Mouse (Mus musculus) left cerebral cortex, postnatal 25 days (tissue): ENCODE measurements around the gene Tmem192. TPM values are rescaled to one million over a fixed set of nuclear protein-coding genes. Genes with fewer than 3 reads are reported as not detected.

Source experiments
- DNase-seq, 2 experiments: peaks; one replicate each; pipeline ENCODE4 v3.0.0; 2022; ENCODE audit warnings: low spot score in 2 of 2, mixed read lengths in 1 of 2
- intact Hi-C: fragments of 180-260 bp; cut with DNase I; formaldehyde crosslinking; loops from one replicate; pipeline ENCODE4 v1.15.1; 2025
- total RNA-seq, 2 experiments: library from RNA; stranded (reverse); gene quantifications; 2 replicates each; pipeline ENCODE4 v1.2.3; 2021

Gene Tmem192
- total RNA-seq: 10 to 100 TPM; 20.7 to 24.9 TPM

DNA sequence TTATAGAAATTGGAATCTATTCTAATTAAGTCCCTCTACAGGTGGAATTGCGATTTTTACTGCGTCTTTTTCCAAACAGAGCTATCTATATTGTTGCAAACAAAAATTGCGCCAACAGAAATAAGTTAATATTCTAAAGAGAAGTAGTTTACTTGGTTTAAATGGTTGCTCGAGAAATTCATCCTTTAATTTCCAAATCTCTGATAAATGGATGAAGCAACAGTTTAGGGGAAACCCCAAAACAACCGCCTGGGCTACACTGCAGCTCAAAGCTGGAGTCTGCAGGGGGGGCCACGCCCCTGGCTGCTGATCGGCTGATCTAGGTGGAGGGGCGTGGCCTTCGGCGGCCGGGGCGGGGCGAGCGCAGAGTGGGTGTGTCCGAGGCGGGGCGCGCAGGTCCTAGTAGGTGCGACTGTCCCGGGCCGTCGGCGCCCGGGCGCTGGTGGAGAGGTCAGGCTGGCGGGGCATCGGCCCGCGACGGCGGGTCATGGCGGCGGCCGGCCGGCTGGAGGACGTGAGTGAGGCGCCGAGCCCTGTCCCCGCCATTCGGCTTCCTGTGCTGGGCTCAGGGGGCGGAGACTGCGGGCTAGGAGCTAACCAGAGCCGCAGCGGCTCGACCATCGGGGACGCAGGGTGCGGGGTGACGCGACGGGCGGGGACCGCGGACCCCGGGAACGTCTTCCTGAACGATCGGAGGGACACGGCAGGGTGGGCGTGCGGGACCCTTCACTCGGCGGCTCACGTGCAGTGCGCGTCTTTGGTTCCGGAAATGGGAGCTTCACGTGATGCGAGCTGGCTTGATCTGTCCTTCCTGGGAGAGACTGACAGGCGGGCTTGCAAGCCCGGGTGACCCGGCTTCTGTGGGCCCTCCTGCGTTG lies at the start of gene Tmem192:
TSS of gene Tmem192 (plus strand) at position 366 of the 878 bp plus-strand sequence.
- peak; percentile 94 for DNase-seq
- intact Hi-C loops: loop anchor here (10.0 kb wide), 1 partner anchor 212 kb away; the partner anchor contains the start of gene Msmo1

DNA sequence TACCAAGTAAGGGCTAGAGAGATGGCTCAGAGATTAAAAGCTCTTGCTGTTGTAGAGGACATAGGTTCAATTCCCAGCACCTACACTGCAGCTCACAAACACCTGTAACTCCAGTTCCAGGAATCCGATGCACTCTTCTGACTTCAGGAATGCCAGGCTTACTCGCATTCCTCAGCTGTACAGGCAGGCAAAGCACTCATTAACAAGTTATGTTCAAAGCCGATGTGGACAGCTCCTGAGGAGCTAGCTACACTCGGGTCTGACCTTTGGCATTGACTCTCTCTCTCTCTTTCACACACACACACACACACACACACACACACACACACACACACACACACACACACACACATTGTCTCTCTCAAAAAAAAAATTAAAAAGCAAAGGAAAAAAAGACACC lies 48.3 kb upstream of the Tmem192 start:
- intact Hi-C loops: no loop called here
- no peak for DNase-seq

DNA sequence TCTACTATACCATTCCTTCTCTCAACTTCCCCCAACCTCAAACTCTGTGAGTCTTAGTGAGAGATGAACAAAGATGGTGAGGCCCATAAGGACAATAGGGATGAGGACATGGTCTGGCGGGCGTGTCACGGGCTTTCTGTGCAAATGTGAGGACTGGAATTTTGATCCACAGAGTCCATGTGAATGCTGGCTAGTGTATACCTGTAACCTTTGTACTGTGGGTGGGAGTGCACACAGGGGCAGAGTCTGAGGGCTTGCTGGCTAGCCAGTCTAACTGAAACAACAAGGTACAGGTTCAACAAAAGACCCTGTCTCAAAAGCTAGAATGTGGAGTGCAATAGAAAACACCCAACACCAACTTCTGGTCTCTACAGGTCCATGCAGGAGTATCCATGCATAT lies 46.3 kb upstream of the Tmem192 start:
- no peak for DNase-seq
- intact Hi-C loops: no loop called here

DNA sequence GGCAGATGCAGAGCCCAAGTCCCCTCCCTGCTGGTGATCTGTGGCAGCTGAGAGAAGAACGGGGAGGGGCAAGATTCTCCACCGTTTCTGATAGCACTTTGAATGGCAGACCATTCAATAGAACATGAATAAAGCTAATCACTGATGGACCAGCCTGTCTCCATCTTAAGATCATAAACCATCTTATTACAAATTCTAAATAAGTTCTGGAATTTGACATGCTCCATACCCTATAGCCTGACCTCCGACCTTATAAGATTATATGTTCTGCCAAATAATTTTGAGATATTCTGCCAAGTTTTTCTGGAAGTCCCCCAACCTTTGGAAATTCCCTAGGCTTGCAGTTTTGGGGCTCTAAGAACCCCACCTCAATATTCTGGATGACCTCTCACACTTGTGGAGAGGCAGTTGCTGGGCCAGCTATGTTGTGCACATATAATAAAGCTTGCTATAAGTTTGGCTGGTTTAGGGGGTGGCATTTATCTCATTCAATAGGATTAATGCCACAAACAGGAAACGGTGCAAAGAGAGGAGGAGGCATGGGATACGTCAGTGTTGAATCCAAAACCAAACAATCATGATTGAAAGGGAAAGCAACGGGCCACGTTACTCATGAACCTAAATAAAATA lies 45.3 kb upstream of the Tmem192 start:
- intact Hi-C loops: no loop called here
- no peak for DNase-seq

DNA sequence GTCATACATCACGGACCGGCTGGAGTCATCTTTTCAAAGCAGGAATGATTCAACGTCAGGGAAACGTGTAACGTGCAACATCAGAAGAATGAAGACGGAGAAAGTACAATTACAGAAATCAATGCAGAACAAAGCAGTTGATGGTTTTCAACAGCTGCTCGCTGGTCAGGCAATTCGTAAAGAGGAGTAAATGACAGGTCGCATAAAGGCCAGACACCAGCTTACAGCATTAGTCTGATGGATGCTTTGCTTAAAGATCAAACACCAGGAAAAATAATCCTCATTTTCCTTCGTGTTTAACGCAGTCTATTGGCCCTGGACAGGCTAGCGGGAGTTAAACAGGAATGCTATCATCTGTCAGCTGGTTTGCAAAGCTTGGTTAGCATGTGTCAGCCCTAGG lies 44.8 kb upstream of the Tmem192 start:
- intact Hi-C loops: no loop called here
- DNase-seq: no peak

DNA sequence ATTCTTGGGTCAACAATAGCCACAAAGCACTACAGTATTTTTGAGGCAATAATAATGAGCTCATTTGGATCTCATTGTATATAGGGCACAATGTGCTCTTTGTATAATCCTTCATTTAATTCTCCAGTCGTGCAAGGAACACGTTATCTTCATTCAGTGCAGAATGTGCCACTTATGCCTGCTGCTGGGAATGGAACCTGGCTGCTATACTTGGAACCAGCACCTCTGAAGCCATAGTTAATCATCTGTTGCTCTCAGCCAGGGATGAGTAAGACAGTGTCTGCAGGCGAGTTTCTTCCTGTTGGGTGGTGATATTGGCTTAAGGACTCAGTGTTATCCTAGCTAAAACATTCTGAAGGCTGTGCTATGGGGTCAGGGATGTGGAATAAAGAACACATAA lies 43.2 kb upstream of the Tmem192 start:
- DNase-seq: peak in 1 of 2 experiments; percentile 48
- intact Hi-C loops: no loop called here

DNA sequence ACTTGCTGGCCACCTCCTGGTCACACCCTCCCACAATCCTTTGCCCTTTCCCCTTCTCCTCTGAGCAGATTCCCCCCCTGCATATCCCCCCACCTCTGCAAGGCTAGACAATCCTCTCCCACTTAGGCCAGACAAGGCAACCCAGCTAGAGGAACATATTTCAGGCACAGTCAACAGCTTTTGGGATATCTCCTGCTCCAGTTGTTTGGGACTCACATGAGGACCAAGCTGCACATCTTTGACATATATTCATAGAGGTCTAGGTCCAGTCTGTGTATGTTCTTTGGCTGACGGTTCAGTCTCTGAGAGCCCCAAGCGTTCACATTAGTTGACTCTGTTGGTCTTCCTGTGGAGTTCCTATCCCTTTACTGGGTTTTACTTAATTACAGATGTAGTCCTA lies 37.0 kb upstream of the Tmem192 start:
- intact Hi-C loops: no loop called here
- DNase-seq: no peak

DNA sequence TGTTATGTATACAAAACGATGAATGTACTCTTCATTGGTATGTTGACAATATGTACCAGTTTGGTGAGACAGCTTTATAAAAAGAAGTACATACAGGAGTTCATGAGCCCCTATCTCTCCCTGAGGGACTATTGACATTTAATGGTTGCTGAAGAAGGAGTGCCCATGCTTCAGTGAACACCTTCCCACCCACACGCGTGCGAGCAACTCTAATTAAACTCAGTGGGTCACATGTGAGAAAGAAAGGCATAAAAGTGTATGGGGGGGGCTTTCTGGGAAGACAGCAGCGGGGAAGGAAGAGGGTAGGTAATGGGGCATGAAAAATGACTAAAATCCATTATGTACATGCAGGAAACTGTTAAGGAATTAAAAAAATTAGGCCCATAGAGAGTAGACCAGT lies 30.2 kb upstream of the Tmem192 start:
- intact Hi-C loops: no loop called here
- no peak for DNase-seq

DNA sequence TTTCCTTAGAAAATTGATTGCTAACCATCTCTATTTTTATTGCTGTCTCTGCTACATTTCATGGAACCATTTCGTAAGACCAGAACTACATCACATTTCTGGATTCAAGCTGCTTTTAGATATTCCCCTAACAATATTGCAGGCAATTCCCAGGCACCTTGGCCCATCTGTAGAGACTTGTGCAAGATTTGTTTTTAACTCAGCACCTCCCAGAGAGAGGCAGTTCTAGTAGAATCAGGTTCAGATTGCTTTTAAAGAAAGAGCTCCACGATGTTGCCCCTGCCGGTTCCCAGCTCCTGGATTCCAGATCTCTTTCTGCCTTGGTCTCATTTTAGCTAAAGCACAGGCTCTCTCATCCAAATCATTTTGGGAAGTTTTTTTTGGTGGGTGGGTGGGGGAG lies 23.7 kb upstream of the Tmem192 start:
- intact Hi-C loops: no loop called here
- peak in 1 of 2 experiments; percentile 71 for DNase-seq

DNA sequence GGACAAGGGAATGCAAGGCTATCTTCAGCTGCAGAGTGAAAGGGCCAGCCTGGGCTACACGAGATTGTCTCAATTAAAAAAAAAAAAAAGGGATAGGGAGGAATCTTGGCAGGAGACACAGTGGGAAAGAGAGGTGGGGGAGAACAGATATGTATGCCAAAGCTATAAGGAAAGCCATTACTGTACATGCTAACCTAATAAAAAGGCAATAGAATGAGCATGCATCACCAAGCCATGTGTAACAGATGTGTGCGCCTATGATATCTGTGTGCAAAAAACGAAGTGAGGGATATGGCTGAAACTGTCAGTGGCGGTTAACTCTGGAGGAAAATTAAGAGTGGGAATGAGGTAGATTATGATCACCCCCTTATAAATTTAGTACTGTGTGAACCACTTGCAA lies 21.2 kb upstream of the Tmem192 start:
- intact Hi-C loops: loop anchor here (1.0 kb wide), 1 partner anchor 54 kb away; no protein-coding TSS in a partner anchor
- no peak for DNase-seq

DNA sequence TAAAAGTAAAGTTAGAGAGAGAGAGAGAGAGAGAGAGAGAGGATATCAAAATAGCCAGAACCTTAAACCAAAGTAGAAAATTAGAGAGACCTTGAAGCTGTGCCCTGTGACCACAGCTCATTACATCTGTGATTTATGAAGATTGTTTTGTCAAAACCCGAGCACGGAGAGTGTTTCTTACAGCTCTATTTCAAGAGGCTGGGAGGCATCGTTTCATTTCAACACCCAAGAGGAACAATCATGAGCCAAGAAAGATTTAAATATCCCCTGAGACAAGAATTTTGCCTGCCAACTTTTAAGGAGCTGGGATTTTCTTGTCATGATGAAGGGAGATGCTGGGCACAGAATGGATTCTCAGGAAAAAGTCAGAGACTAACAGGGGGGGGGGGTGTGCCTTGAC lies 20.6 kb upstream of the Tmem192 start:
- DNase-seq: peak; percentile 38 to 91
- intact Hi-C loops: loop anchor here (1.0 kb wide), 1 partner anchor 55 kb away; no protein-coding TSS in a partner anchor

DNA sequence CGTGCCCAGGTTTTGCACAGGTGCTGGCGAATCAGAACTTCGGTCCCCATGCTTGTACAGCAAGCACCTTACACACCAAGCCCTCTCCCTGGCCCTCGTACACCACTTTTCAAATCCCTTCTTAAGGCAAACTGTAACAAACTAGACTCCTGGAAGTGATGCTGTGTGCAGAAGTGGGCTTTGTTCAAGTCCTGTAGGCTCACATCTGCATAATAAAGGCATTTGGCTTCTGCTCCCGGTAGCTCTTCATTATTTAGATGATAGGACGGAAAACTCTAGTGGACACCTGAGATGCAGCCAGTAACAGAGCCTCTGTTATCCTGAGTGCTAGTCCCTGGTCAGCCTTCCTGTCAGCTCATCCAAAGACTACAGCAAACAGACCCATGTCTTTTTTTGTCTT lies 18.0 kb upstream of the Tmem192 start:
- no peak for DNase-seq
- intact Hi-C loops: no loop called here

DNA sequence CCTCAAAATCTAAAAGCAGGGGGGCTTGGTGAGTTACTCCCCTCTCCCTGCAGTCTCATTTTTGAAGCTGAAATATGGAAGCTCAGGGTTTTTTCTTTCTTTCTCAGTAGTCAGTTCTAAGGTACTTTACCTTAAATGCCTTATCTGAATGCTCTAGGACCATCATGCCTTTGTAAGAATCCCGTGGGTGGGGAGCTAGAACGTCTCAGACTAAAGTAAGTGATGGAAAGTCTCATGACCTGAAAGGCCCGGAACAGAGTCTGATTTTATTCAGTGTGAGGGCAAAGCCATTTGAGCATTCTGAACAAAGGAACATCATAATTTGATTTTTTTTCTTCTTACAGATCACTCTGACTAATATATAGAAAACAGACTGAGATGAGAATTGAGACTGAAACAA lies 12.0 kb upstream of the Tmem192 start:
- no peak for DNase-seq
- intact Hi-C loops: no loop called here

DNA sequence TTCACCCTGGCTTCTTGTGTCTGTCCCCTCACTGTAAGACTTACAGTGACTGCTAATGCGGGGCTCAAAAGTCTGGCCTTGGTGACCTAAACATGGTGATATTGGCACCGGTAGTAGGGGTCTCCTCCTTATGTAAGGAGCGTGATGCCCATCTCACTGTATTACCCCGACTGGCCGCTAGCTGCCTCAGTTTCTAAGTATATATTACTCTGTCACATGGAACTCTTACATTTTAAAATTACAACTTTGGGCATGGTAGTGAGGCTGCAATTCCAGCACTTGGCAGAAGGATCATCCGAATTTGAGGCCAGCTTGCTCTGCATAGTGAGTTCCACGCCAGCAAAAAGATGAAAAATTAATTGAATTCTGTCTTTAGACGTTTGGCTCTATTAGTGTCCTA lies 6.0 kb upstream of the Tmem192 start:
- intact Hi-C loops: loop anchor here (2.0 to 10.0 kb wide), 4 partner anchors 94 to 322 kb away; partner anchors contain the start of gene Msmo1
- no peak for DNase-seq

DNA sequence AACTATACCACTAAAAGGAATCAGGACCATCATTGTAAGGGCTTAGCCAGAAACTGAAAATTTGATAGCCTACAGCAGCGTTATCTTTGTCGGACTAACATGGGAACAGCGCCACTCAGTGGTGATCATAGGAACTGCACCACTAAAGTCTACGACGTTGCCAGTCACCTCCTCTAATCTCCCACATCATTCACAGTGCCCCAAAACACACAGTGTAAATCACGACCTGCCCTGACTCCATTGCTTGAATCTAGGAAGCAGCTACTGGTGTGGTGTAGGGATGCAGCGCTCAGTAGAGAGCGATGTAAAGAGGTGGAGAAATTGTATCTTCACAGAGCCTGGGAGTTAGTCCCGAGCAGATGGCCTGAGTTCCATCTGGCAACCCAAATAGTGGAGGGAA lies 5.5 kb upstream of the Tmem192 start:
- intact Hi-C loops: loop anchor here (2.0 to 10.0 kb wide), 4 partner anchors 94 to 323 kb away; partner anchors contain the start of gene Msmo1
- peak; percentile 83 to 88 for DNase-seq

DNA sequence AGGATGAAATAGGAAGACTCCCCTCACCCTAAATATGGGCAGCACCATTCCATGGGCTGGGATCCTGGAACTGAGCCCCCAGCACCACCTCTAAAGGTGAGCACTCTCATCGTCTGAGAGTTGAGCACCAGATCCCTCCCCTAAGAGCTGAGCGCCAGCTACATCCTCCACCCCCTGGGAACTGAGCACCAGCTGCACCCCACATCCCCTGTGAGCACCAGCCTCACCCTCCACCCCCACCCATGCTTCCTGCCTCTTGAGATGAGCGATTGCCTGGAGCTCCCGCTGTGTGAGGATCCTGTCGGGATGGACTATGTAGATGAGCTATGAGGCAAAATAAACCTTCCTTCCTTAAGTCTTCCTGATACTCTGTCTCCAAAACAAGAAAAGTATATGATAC lies 4.0 kb upstream of the Tmem192 start:
- intact Hi-C loops: loop anchor here (5.0 to 10.0 kb wide), 2 partner anchors 96 to 208 kb away; partner anchors contain the start of gene Msmo1

DNA sequence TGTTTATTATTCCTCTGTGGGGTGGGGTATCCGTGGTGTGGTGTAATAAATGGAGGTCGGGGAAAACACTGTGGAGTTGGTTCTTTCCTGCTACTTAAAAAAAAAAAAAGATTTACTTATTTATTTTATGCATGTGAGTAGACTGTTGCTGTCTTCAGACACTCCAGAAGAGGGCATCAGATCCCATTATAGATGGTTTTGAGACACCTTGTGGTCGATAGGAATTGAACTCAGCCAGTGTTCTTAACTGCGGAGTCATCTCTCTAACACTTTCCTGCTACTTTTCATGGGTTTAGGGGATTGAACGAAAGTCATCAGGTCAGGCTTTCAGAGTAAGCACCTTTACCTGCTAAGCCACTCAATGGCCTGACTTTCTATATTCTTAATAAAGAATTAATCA lies 2.2 kb upstream of the Tmem192 start:
- DNase-seq: no peak
- intact Hi-C loops: loop anchor here (5.0 to 10.0 kb wide), 2 partner anchors 98 to 210 kb away; partner anchors contain the start of gene Msmo1

More for the DNA sequence above, 4.0 kb upstream of the Tmem192 start:
- peak in 1 of 2 experiments; percentile 40 for DNase-seq

DNA sequence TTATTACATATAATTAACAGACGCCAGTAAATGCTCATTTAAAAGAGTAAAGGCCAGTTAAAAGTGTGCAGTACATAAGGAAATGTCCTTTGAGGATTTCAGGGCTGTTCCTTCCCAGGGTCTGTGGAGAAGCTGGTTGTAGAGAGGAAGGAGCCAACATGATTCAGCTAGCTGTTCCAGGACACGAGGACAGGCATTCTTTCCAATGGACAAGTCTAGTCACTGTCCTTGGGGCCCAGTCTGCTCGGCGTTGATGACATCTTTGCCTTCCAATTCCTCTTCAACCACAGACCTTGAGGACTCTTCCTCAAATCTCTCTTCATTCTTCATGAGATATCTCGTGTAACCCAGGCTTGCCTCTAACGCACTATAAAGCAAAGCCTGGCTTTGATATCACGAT lies 1.4 kb upstream of the Tmem192 start:
- intact Hi-C loops: loop anchor here (10.0 kb wide), 1 partner anchor 211 kb away; the partner anchor contains the start of gene Msmo1
- no peak for DNase-seq

DNA sequence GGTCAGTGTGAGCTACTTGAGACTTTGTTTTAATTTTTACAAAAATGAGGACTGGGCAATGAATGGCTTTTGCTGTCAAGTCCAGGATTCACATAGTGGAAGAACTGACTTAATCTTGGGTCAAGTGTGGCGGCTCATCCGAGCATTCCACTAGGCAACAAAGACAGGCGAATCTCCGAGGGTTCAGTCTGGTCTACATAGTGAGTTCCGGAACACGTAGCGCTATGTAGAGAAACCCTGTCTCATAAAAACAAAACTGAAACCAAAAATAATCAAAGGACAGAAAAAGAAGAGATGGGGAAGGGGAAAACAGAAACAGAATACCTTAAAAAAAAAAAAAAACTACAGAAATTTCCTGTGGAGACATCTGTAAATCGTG lies 555 bp upstream of the Tmem192 start:
- DNase-seq: no peak
- intact Hi-C loops: loop anchor here (10.0 kb wide), 1 partner anchor 212 kb away; the partner anchor contains the start of gene Msmo1

DNA sequence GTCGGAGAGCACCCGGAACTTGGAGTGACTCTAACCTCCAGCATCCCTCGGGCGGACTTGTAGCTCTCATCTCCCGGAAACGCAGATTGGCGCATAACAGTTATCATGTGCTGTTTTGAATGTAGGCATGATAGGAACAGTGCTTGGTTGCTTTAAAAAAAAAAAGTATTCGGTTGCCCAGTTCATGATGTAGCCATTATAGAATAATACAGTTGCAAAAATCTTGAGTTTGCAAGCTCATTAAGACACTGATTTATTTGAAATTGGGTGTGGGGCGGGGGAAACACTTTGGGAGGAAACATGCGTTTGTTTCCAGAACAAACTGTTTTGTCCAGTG lies 681 bp downstream of the Tmem192 start:
- no peak for DNase-seq
- intact Hi-C loops: loop anchor here (10.0 kb wide), 1 partner anchor 213 kb away; the partner anchor contains the start of gene Msmo1
